Mouse (Mus musculus): ENCODE results near the gene Casp14. TPM values are rescaled to one million over a fixed set of nuclear protein-coding genes. Genes with fewer than 3 reads are reported as not detected.

Gene Casp14
- not detected in 2 replicates for polyA plus RNA-seq (2015; fragmentation: Nextera tagmentation; extraction: Ambion mirVana)

DNA sequence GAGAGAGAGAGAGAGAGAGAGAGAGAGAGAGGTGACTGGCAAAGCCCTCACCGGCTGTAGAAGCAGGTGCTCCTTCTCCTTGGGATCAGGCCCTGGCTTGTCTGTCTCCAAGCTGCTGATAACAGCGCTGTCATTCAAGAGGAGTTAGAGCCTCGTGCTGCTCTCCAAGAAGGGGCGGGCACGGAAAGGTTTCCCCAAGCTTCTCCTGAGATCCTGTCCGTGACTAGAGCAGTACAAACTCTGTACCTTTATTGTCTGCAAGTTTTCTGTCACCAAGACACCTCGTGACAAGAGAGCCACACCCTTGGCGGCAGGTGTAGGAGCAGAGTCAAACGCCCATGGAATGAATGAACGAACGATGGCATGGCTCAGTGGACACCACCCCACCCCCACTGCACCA lies at the start of gene Casp14:
TSS of gene Casp14 (minus strand) at position 239 of the 400 bp plus-strand sequence.

DNA sequence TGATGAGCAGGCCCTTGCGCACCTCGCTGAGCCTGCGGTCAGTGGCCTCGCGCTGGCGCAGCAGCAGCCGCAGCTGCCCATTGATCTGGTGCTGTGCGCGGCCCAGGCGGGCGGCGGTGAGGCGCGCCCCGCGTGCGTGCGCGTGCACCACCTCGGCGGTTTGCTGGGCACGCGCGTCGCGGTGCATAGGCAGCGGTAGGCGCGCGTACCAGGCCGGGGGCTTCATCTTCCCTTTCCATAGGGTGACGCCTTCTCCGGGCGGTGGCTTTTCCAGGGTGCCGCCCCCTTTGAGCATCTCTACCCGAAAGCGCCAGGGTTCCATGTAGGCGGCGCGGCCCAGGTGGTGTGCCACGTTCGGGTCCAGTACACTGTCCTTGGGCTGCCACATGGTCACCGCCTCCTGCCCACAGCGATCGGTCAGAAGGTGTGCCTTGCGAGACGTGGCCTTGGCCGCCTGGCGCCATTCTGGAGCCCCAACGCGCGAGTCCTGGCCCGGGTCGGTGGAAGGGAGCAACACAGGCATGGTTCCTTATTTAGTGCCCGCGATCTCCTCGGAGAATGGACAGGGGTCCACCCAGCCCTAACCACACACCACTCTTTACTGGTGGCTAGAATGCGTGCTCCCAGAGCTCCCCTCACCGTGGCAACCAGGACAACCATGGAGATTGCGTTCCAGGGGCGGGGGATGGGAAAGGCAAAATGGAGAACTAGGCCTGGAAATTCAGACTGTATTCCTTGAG lies 34.5 kb upstream of the Casp14 start, which contains the start of gene Ccdc105:
TSS of gene Ccdc105 (minus strand) at position 614 of the 740 bp plus-strand sequence.

Other genes starting within 250 kb of the Casp14 start
- gene Olfr1358, start 200.9 kb downstream of the Casp14 start, polyA plus RNA-seq (2015; fragmentation: Nextera tagmentation; extraction: Ambion mirVana) = not detected in 2 replicates
- gene Ilvbl, start 143.9 kb downstream of the Casp14 start, polyA plus RNA-seq (2015; fragmentation: Nextera tagmentation; extraction: Ambion mirVana) = 71.4 and 73.8 TPM in 2 replicates
- gene Syde1, start 126.3 kb downstream of the Casp14 start, polyA plus RNA-seq (2015; fragmentation: Nextera tagmentation; extraction: Ambion mirVana) = 3.4 and 3.8 TPM in 2 replicates
- gene Olfr1357, start 100.2 kb downstream of the Casp14 start, polyA plus RNA-seq (2015; fragmentation: Nextera tagmentation; extraction: Ambion mirVana) = not detected in 2 replicates
- 0.39 and 0.41 TPM in 2 replicates for gene Ccdc105, start 34.8 kb upstream of the Casp14 start, polyA plus RNA-seq (2015; fragmentation: Nextera tagmentation; extraction: Ambion mirVana)
- 43.3 and 52.0 TPM in 2 replicates for gene Slc1a6, start 62.2 kb upstream of the Casp14 start, polyA plus RNA-seq (2015; fragmentation: Nextera tagmentation; extraction: Ambion mirVana)
- gene Olfr1356, start 133.9 kb upstream of the Casp14 start, polyA plus RNA-seq (2015; fragmentation: Nextera tagmentation; extraction: Ambion mirVana) = not detected in 2 replicates
- gene Olfr1355, start 157.2 kb upstream of the Casp14 start, polyA plus RNA-seq (2015; fragmentation: Nextera tagmentation; extraction: Ambion mirVana) = not detected in 2 replicates
- not detected in 2 replicates for gene Olfr1354, start 194.9 kb upstream of the Casp14 start, polyA plus RNA-seq (2015; fragmentation: Nextera tagmentation; extraction: Ambion mirVana)
- not detected in 2 replicates for gene Olfr8, start 232.3 kb upstream of the Casp14 start, polyA plus RNA-seq (2015; fragmentation: Nextera tagmentation; extraction: Ambion mirVana)
- gene Olfr1353, start 245.0 kb upstream of the Casp14 start, polyA plus RNA-seq (2015; fragmentation: Nextera tagmentation; extraction: Ambion mirVana) = not detected in 2 replicates